Comparison of ENCODE assay signal across 27 mouse cellular contexts in the genomic region with DNA sequence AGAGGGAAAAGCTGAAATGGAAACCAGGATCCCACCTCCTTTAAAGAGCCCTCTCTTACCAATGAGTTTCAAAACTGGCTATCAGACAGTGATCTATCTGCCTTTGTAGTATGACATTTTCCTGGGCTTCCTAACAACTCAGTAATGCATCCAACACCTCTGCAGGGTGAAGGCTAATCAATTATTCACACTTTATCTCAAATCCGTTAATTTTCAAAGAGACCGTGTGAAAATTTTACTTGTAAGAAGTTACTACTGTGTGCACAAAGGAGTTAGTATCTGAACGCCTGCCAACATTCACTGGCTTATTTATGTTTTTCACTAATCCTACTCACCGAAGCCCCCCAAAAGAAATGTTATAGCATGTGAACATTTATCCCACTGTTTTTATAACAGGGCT. TPM values are rescaled to one million over a fixed set of nuclear protein-coding genes. Genes with fewer than 3 reads are reported as not detected.
DNase-seq lines count a peak whose midpoint lies in the region; ATAC-seq and TF ChIP-seq lines count a peak whose summit lies in the region.
"Had no signal": no experiment of that assay in that cellular context is flagged by ENCODE, and none has a peak within 500 bp of the region (broad histone marks: within the 10 kb centered on the region; RNA-seq: fewer than 3 reads in every experiment).

No protein-coding gene starts in this region.

- intact Hi-C loops in gastrocnemius, adult 2 months (cut with DNase I) = no loop called here

- no peak overlapping the region for H3K9ac ChIP-seq in midbrain, embryonic 12.5 days (replicated peaks)
- no peak overlapping the region for H3K9ac ChIP-seq in midbrain, postnatal 0 days (replicated peaks; ENCODE audit: low read length, poor library complexity, severe bottlenecking)
- no peak overlapping the region for H3K9ac ChIP-seq in forebrain, embryonic 15.5 days (replicated peaks)
- H3K9ac ChIP-seq: heart, embryonic 13.5 days; limb, embryonic 13.5 days; lung, embryonic 15.5 days had no signal

- DNase-seq in gastrocnemius, adult 2 months = no peak
- no peak for DNase-seq in gastrocnemius, postnatal 10 days
- DNase-seq in midbrain, postnatal 0 days (ENCODE audit: low spot score) = no peak
- peak; percentile 91 for DNase-seq in brain, embryonic 14.5 days (ENCODE audit: low read depth)
- DNase-seq in cerebellum, adult 11 months = no peak
- DNase-seq in lung, postnatal 14 days = no peak
- DNase-seq: adrenal gland, postnatal 14 days; cerebellum, adult 18-20 months; cerebellum, postnatal 10 days; gastrocnemius, postnatal 36 days; heart, adult 2 months; heart, postnatal 10 days; kidney, adult 9 months; kidney, postnatal 10 days; lung, postnatal 36 days; thymus, adult 2 months; thymus, postnatal 36 days had no signal

- H3K27me3 ChIP-seq in midbrain, embryonic 12.5 days = no peaks in the 10 kb centered on the region
- H3K27me3 ChIP-seq in midbrain, postnatal 0 days (ENCODE audit: insufficient read depth, low read length) = no peaks in the 10 kb centered on the region
- H3K27me3 ChIP-seq in forebrain, embryonic 15.5 days = no peaks in the 10 kb centered on the region
- H3K27me3 ChIP-seq: heart, embryonic 13.5 days; limb, embryonic 13.5 days; lung, embryonic 15.5 days; Patski had no signal

- WGBS in midbrain, embryonic 12.5 days = 36% methylated on average over 4 of the region's 4 CpGs
- WGBS in midbrain, postnatal 0 days = 16% methylated on average over 4 of the region's 4 CpGs
- WGBS in forebrain, embryonic 15.5 days = 5% methylated on average over 4 of the region's 4 CpGs

- H3K4me2 ChIP-seq in midbrain, embryonic 12.5 days (replicated peaks) = no peak overlapping the region
- H3K4me2 ChIP-seq in midbrain, postnatal 0 days (ENCODE audit: low read depth, low read length, poor library complexity, severe bottlenecking) = no peak overlapping the region
- no peak overlapping the region for H3K4me2 ChIP-seq in forebrain, embryonic 15.5 days (replicated peaks)
- H3K4me2 ChIP-seq: heart, embryonic 13.5 days; limb, embryonic 13.5 days; liver, embryonic 11.5 days; lung, embryonic 15.5 days had no signal

- ATAC-seq in midbrain, embryonic 12.5 days (ENCODE audit: low FRiP score, low read depth) = peak; percentile 30; the same call in 1 of the 2 replicates
- no peak for ATAC-seq in midbrain, postnatal 0 days (ENCODE audit: low FRiP score)
- peak; percentile 47 for ATAC-seq in forebrain, embryonic 15.5 days (replicated peaks)
- ATAC-seq: hindbrain, embryonic 16.5 days; intestine, embryonic 16.5 days; Patski had no signal

- peaks cover 22% of the 10 kb centered on the region for H3K4me1 ChIP-seq in midbrain, embryonic 12.5 days
- H3K4me1 ChIP-seq in midbrain, postnatal 0 days (ENCODE audit: insufficient read depth, low read length) = 0 out of 2 replicates have a peak, but pooled peaks cover 2% of the 10 kb centered on the region
- H3K4me1 ChIP-seq in forebrain, embryonic 15.5 days = peaks cover 32% of the 10 kb centered on the region

- peak overlapping the region; percentile 16 for H3K27ac ChIP-seq in gastrocnemius, adult 2 months
- H3K27ac ChIP-seq in midbrain, embryonic 12.5 days (replicated peaks) = no peak overlapping the region
- H3K27ac ChIP-seq in midbrain, postnatal 0 days (ENCODE audit: low read depth, low read length) = no peak overlapping the region
- peak overlapping the region; percentile 59; the same call in 1 of the 2 replicates for H3K27ac ChIP-seq in forebrain, embryonic 15.5 days (replicated peaks)
- H3K27ac ChIP-seq: heart, adult 2 months; heart, embryonic 13.5 days; lung, embryonic 15.5 days had no signal

- no peaks in the 10 kb centered on the region for H3K36me3 ChIP-seq in midbrain, embryonic 12.5 days
- no peaks in the 10 kb centered on the region for H3K36me3 ChIP-seq in midbrain, postnatal 0 days (ENCODE audit: insufficient read depth, low read length)
- H3K36me3 ChIP-seq in forebrain, embryonic 15.5 days = no peaks in the 10 kb centered on the region
- H3K36me3 ChIP-seq: heart, embryonic 13.5 days; limb, embryonic 13.5 days; lung, embryonic 15.5 days had no signal

- no peaks in the 10 kb centered on the region for H3K9me3 ChIP-seq in midbrain, embryonic 12.5 days
- no peaks in the 10 kb centered on the region for H3K9me3 ChIP-seq in midbrain, postnatal 0 days (ENCODE audit: low read length)
- no peaks in the 10 kb centered on the region for H3K9me3 ChIP-seq in forebrain, embryonic 15.5 days
- H3K9me3 ChIP-seq: heart, embryonic 13.5 days; limb, embryonic 13.5 days; lung, embryonic 15.5 days had no signal

- TF ChIP-seq POLR2A in brain, embryonic 14.5 days (IDR thresholded peaks at IDR 0.05; ENCODE audit: borderline replicate concordance, extremely low read depth, insufficient read depth, insufficient read length, poor library complexity, severe bottlenecking) = no peak

- no peak for TF ChIP-seq CTCF in gastrocnemius, adult 2 months (IDR thresholded peaks at IDR 0.05)
- no peak for TF ChIP-seq CTCF in midbrain, postnatal 0 days (IDR thresholded peaks at IDR 0.05)
- no peak for TF ChIP-seq CTCF in brain, embryonic 14.5 days (IDR thresholded peaks at IDR 0.05; ENCODE audit: borderline replicate concordance, extremely low read depth, insufficient read depth, insufficient read length)

- no peak overlapping the region for H3K4me3 ChIP-seq in gastrocnemius, adult 2 months
- no peak overlapping the region for H3K4me3 ChIP-seq in midbrain, embryonic 12.5 days
- H3K4me3 ChIP-seq in midbrain, postnatal 0 days (ENCODE audit: low read depth, low read length) = no peak overlapping the region
- H3K4me3 ChIP-seq in forebrain, embryonic 15.5 days = no peak overlapping the region
- H3K4me3 ChIP-seq: erythroblast, embryonic 14.5 days; heart, adult 2 months; heart, embryonic 13.5 days; limb, embryonic 13.5 days; lung, embryonic 15.5 days had no signal

RNA-seq across cellular contexts. Expression of a gene that starts 24.1 kb away (rescaled TPM):
- total RNA-seq in gastrocnemius, adult 2 months (2021) = 10 to 100 TPM; 12.8 to 14.8 TPM
- total RNA-seq in gastrocnemius, postnatal 10 days (2021) = 10 to 100 TPM; 22.0 to 27.4 TPM
- 25.1 and 29.2 TPM in 2 replicates for polyA plus RNA-seq in midbrain, embryonic 12.5 days (2016; fragmentation: Nextera tagmentation; extraction: Ambion mirVana)
- 48.5 and 53.2 TPM in 2 replicates for total RNA-seq in midbrain, postnatal 0 days (2014; rRNA removed)
- 10.7 and 13.4 TPM in 2 replicates for polyA plus RNA-seq in midbrain, postnatal 0 days (2015; fragmentation: Nextera tagmentation; extraction: Ambion mirVana)
- polyA plus RNA-seq in brain, embryonic 14.5 days (2012; rRNA removed) = 27.3 and 30.9 TPM in 2 replicates
- 19.7 and 21.5 TPM in 2 replicates for polyA plus RNA-seq in forebrain, embryonic 15.5 days (2015; fragmentation: Nextera tagmentation; extraction: Ambion mirVana)

RNA-seq across cellular contexts. Expression of a gene that starts 24.3 kb away (rescaled TPM):
- total RNA-seq in gastrocnemius, adult 2 months (2021) = 100 to 1,000 TPM; 115 to 122 TPM
- total RNA-seq in gastrocnemius, postnatal 10 days (2021) = 100 to 1,000 TPM; 197 to 208 TPM
- polyA plus RNA-seq in midbrain, embryonic 12.5 days (2016; fragmentation: Nextera tagmentation; extraction: Ambion mirVana) = 460 and 470 TPM in 2 replicates
- 287 and 293 TPM in 2 replicates for total RNA-seq in midbrain, postnatal 0 days (2014; rRNA removed)
- polyA plus RNA-seq in midbrain, postnatal 0 days (2015; fragmentation: Nextera tagmentation; extraction: Ambion mirVana) = 596 and 650 TPM in 2 replicates
- 254 and 296 TPM in 2 replicates for polyA plus RNA-seq in brain, embryonic 14.5 days (2012; rRNA removed)
- polyA plus RNA-seq in forebrain, embryonic 15.5 days (2015; fragmentation: Nextera tagmentation; extraction: Ambion mirVana) = 528 and 529 TPM in 2 replicates

Comparison
In these comparisons a context has a peak if more than half of its experiments do, and no peak if none do; other contexts are left out.
1. H3K27ac ChIP-seq: peak in gastrocnemius, adult 2 months (single experiment) and forebrain, embryonic 15.5 days (single experiment); none in midbrain, embryonic 12.5 days (single experiment) and midbrain, postnatal 0 days (single experiment).